Mouse (Mus musculus) forebrain, embryonic 16.5 days (tissue): ENCODE results near the gene Vmn2r83. TPM values are rescaled to one million over a fixed set of nuclear protein-coding genes. Genes with fewer than 3 reads are reported as not detected.
"Not testable (repeated sequence)": the region's sequence is repeated elsewhere in the genome, so short reads cannot be mapped to it uniquely, and the experiment has no call there.

Source experiments
- ATAC-seq: fragments of 200-750 bp; cut with Nextera tagmentation; 2 replicates; pipeline ENCODE4 v1.8.0; 2017; ENCODE audit warnings: mild to moderate bottlenecking, moderate library complexity
- H3K27ac ChIP-seq: fragments of 300-500 bp; sonication (generic); 2 replicates; pipeline ENCODE4 v1.5.1; 2014; ENCODE audit warnings: low read length, control low read depth
- H3K27me3 ChIP-seq: fragments of 300-500 bp; sonication (generic); replicated peaks from 2 replicates; pipeline ENCODE4 v1.6.1; 2014; ENCODE audit warnings: low read length; ENCODE audit not compliant: control insufficient read depth, insufficient read depth
- H3K36me3 ChIP-seq: fragments of 300-500 bp; sonication (generic); 2 replicates; pipeline ENCODE4 v1.6.1; 2014; ENCODE audit not compliant: control insufficient read depth, insufficient read depth
- H3K4me1 ChIP-seq: fragments of 300-500 bp; sonication (generic); replicated peaks from 2 replicates; pipeline ENCODE4 v1.6.1; 2014; ENCODE audit warnings: low read length; ENCODE audit not compliant: control insufficient read depth, insufficient read depth
- H3K4me2 ChIP-seq: fragments of 300-500 bp; sonication (generic); 2 replicates; pipeline ENCODE4 v1.6.1; 2014; ENCODE audit warnings: mild to moderate bottlenecking, low read length, control low read depth
- H3K4me3 ChIP-seq: fragments of 300-500 bp; sonication (generic); replicated peaks from 2 replicates; pipeline ENCODE4 v1.5.1; 2014; ENCODE audit warnings: mild to moderate bottlenecking, low read length, control low read depth
- H3K9ac ChIP-seq: fragments of 300-500 bp; sonication (generic); replicated peaks from 2 replicates; pipeline ENCODE4 v1.6.1; 2014; ENCODE audit warnings: low read depth, low read length, control low read depth
- H3K9me3 ChIP-seq: fragments of 300-500 bp; sonication (generic); 2 replicates; pipeline ENCODE4 v1.6.1; 2016; ENCODE audit warnings: low read length; ENCODE audit not compliant: control insufficient read depth
- WGBS: fragments of 180-500 bp; shearing (Covaris S2); extraction: QIAGEN DNeasy Blood & Tissue Kit; methylation state at CpG from one replicate; pipeline ENCODE4 v1.1.7; 2014; 5-methylcytosine and 5-hydroxymethylcytosine counted together
- polyA plus RNA-seq: library from polyadenylated mRNA; unstranded; fragments of >200 nt; fragmentation: Nextera tagmentation; extraction: Ambion mirVana; gene quantifications from 2 replicates; pipeline ENCODE4 v1.2.1, GENCODE M21; 2015

Gene Vmn2r83
- polyA plus RNA-seq: not detected in 2 replicates

DNA sequence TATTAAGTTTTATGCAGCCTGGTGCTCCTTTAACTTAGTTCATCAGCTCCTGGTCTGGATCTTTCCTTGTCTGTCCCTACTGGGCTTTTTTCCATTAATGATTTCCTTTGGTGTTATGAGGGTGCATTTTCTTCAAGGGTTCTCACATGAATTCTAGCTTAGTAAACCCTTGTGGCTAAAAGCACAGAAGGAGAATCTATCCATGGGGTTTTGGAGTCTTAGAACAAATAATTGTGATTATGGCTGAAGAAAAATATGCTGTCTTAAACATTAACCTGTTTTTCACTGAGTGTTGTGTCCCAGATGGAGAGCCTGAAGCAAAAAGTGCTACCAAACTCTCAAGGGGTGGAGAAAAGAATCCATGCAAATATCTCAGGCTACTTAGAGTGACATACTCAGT, at the start of gene Vmn2r83:
Gene Vmn2r83, plus strand, starts transcription at position 301 of the 400 bp plus-strand sequence.
- H3K9ac ChIP-seq: no peak within 1 kb of the TSS
- H3K36me3 ChIP-seq: no peaks in the 10 kb centered on the region
- no peaks in the 10 kb centered on the region for H3K4me1 ChIP-seq
- no peaks in the 10 kb centered on the region for H3K9me3 ChIP-seq
- no peak for ATAC-seq
- H3K4me2 ChIP-seq: no peak within 1 kb of the TSS
- no peak within 1 kb of the TSS for H3K4me3 ChIP-seq
- H3K27ac ChIP-seq: no peak within 1 kb of the TSS
- H3K27me3 ChIP-seq: no peaks in the 10 kb centered on the region

DNA sequence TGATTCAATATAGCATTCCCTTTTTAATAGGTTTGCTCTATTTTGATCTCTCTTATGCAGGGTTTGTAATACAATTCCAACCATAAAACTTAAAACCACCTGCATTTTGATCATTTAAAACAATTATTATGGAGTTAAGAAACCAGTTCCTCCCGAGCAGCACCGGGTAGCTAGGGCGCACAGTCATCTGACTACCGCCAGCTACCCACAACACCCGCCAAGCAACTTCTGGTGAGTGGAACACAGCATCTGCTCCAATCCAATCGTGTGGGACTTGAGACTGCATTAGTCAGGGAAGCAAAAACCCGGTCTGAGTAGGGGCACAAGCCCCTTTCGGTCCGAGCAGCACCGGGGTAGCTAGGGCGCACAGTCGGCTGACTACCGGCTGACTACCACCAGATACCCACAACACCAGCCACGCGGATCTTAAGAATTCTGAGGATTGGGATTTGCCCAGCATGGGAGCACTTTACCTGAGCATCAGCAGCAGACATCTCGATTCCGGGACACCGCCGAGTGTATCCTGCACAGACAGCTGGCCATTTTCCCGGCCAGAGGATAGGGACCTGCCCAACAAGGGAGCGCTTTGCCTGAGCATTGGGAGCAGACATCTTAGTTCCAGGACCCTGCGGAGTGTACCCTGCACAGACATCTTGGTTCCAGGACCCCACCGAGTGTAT, 33.2 kb upstream of the Vmn2r83 start:
- H3K4me1 ChIP-seq, H3K27ac ChIP-seq, ATAC-seq, H3K4me2 ChIP-seq, H3K9ac ChIP-seq, H3K9me3 ChIP-seq, H3K4me3 ChIP-seq, H3K36me3 ChIP-seq, H3K27me3 ChIP-seq: not testable (repeated sequence)
- 91% methylated on average over 23 of the region's 23 CpGs for WGBS

DNA sequence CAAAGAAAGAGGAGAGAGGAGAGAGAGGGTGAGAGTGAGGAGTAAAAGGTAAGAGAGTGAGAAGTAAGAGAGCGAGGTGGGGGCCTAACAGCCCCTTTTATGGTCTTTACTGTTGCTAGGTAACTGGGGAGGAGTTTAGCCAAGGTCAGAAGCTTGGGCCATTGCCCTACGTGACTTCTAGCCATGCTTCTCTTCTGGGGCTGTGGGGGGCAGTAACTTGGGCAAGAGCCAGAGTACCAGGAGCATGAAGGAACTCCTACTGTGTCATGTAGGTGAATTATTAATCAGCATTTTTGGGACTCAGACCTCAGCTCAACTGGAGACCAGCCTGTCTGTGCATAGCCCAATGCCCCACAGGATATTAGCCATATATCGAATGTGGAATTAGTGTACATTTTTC, 27.4 kb downstream of the Vmn2r83 start:
- no peak for ATAC-seq
- H3K4me2 ChIP-seq: no peak overlapping the region
- H3K4me1 ChIP-seq: no peaks in the 10 kb centered on the region
- H3K27me3 ChIP-seq: no peaks in the 10 kb centered on the region
- H3K4me3 ChIP-seq: no peak overlapping the region
- no peaks in the 10 kb centered on the region for H3K36me3 ChIP-seq
- no peak overlapping the region for H3K9ac ChIP-seq
- no peak overlapping the region for H3K27ac ChIP-seq
- 54% methylated on average over 3 of the region's 3 CpGs for WGBS
- no peaks in the 10 kb centered on the region for H3K9me3 ChIP-seq

DNA sequence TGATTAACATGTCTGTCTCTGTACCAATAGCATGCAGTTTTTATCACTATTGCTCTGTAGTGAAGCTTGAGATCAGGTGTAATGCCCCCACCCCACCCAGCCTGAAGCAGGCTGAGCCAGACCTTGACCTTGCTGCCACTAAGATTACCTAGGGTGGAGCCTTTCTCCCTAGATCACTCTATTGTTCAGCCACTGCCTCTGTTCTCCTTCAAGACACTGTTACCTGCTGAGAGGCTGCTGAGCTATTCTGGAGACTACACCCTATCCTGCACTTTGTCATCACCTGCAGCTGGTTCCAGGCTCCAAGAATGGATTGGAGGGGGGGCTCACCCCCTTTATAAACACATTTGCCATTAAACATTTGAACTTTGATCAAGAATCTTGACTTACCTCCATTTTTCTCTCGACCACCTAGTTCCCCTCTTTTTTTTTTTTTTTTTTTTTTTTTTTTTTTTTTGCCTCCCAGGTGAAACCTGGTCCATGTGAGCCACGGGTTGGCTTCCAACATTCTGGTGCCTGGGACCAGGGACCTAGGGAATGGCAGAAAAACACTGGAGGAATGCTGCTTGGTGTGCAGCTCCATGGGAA, 28.3 kb downstream of the Vmn2r83 start:
- no peak overlapping the region for H3K4me2 ChIP-seq
- H3K36me3 ChIP-seq: no peaks in the 10 kb centered on the region
- H3K4me1 ChIP-seq: no peaks in the 10 kb centered on the region
- no peak for ATAC-seq
- 51% methylated on average over 2 of the region's 2 CpGs for WGBS
- no peaks in the 10 kb centered on the region for H3K9me3 ChIP-seq
- H3K27me3 ChIP-seq: no peaks in the 10 kb centered on the region
- no peak overlapping the region for H3K9ac ChIP-seq
- H3K27ac ChIP-seq: no peak overlapping the region
- H3K4me3 ChIP-seq: no peak overlapping the region

DNA sequence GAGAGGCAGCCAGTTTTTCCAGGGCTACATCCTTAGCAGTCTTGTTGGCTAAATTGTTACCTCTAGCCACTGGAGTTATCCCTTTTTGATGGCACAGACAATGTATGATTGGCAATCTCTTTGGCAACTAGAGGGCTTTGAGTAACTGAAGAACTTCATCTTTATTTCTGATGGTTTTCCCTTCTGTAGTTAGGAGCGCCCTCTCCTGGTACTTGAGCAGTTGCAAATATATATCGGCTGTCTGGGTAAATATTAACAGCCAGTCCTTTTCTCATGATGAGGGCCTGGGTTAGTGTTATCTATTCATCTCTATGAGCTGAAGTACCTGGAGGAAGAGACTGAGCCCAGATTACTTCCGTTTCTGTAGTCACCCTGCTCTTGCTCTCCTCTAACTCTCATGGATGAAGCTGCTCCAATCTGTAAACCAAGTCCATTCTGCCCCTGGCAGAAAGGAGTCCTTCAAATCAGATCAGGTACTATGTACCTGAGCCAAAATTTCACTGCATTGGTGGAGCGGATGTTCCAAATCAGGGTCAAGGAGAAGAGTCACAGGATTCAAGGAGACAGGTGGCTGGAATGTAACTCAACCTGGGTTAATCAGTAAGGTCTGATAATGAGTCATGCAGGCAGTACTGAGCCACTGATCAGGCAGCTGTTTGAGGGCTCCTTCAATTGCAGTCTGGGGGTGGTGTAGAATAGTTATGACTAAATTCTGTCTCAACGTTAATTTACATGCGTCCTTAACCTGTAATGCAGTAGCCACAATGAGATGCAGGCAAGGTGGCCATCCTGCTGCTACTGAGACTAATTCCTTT, 34.5 kb downstream of the Vmn2r83 start:
- Histone ChIP-seq H3K9me3 (no peaks in the 10 kb centered on the region), H3K4me1 (no peaks in the 10 kb centered on the region), H3K4me3 (no peak overlapping the region), H3K27ac (no peak overlapping the region), H3K4me2 (no peak overlapping the region), H3K9ac (no peak overlapping the region), H3K36me3 (no peaks in the 10 kb centered on the region), H3K27me3 (no peaks in the 10 kb centered on the region)
- WGBS: 65% methylated on average over 6 of the region's 6 CpGs
- no peak for ATAC-seq

DNA sequence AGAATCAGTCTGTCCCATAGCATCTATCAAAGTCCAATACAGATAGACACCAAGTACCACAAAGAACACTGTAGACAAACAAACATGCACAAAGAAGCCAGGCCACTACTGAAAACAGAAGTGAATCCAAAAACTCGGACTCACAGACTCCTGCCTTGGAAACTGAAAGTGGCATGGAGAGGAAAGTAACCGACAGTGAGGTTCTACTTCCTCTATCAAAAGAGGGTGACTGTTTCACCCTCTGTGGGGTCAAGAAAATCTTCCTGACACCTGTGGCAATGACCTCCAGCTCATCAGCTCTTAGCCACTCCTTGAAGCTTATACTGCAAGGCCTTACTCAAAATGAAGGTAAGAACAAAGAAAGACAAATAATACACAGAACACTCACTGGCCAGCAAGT, 38.2 kb downstream of the Vmn2r83 start:
- Histone ChIP-seq H3K4me1 (no peaks in the 10 kb centered on the region), H3K36me3 (no peaks in the 10 kb centered on the region), H3K4me2 (no peak overlapping the region), H3K9ac (no peak overlapping the region), H3K27me3 (no peaks in the 10 kb centered on the region), H3K4me3 (no peak overlapping the region), H3K9me3 (no peaks in the 10 kb centered on the region), H3K27ac (no peak overlapping the region)
- WGBS: 80% methylated on average over 2 of the region's 2 CpGs
- ATAC-seq: no peak

DNA sequence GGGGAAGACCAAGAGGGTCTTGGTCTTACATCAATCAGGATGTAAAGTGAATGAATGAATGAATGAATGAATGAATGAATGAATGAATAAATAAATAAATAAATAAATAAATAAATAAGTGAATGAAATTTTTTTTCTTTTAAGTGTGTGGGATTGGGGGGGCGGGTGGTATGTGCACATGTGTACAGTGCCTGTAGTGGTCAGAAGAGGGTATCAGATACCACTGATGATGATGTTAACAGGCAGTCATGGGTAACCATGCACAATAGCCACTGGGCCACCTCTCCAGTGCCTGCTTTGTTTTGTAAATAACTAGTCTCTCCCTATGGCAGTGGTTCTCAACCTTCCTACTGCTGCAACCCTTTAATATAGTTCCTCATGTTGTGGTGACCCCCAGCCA, 55.9 kb downstream of the Vmn2r83 start:
- H3K36me3 ChIP-seq: no peaks in the 10 kb centered on the region
- no peaks in the 10 kb centered on the region for H3K9me3 ChIP-seq
- no peak for ATAC-seq
- H3K4me2 ChIP-seq: no peak overlapping the region
- no peaks in the 10 kb centered on the region for H3K27me3 ChIP-seq
- H3K27ac ChIP-seq: no peak overlapping the region
- no peaks in the 10 kb centered on the region for H3K4me1 ChIP-seq
- no peak overlapping the region for H3K4me3 ChIP-seq
- WGBS: 100% methylated on average over 1 of the region's 1 CpGs
- no peak overlapping the region for H3K9ac ChIP-seq

DNA sequence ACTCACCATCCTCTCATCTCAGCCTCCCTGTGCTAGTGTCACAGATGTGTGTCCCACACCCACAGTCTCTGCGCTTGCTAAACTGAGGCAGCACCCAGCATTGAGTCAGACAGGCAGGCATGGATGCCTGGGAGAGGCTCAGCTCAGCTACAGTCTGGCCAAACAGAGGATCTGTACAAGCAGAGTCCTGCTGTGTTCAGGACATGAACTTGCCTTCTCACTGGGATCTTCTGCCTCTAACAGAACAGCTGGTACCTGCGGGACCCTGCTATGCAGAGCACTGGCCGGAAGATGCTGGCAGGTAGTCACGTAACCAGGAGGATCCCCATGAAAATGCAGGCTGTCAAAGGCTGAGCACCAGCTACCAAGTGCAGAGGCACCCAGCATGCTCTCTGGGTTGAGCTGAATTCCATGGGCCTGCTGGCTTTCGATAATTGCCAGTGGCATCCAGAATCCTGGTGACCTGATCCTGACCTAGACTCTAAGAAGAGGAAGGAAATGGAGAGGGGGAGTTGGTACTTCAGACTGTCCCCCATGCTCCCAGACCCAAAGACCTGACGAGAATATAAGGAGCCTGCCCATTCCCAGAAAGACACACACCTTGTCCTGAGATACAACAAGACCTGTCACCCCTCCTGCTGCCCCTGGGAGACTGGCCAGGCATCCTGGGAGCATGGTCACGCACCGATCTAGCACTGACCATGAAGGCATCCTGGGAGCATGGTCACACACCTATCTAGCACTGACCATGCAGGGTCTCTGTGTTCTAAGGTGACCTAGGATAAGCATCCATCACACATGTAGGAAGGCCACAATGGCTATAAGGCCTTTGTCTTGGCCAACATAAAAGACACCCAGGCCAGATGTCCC, 57.2 kb downstream of the Vmn2r83 start:
- no peak overlapping the region for H3K27ac ChIP-seq
- 89% methylated on average over 8 of the region's 8 CpGs for WGBS
- no peaks in the 10 kb centered on the region for H3K36me3 ChIP-seq
- no peak for ATAC-seq
- no peak overlapping the region for H3K9ac ChIP-seq
- no peak overlapping the region for H3K4me3 ChIP-seq
- H3K9me3 ChIP-seq: no peaks in the 10 kb centered on the region
- no peaks in the 10 kb centered on the region for H3K27me3 ChIP-seq
- no peak overlapping the region for H3K4me2 ChIP-seq
- no peaks in the 10 kb centered on the region for H3K4me1 ChIP-seq
